Mouse (Mus musculus) A20 (cell line): Measurements from ENCODE around the gene Tecpr1.

Experiments used
- DNase-seq: peaks from one replicate; pipeline ENCODE4 v3.0.0-alpha.2; 2011; ENCODE audit warnings: low read depth, low spot score

Gene Tecpr1

DNA sequence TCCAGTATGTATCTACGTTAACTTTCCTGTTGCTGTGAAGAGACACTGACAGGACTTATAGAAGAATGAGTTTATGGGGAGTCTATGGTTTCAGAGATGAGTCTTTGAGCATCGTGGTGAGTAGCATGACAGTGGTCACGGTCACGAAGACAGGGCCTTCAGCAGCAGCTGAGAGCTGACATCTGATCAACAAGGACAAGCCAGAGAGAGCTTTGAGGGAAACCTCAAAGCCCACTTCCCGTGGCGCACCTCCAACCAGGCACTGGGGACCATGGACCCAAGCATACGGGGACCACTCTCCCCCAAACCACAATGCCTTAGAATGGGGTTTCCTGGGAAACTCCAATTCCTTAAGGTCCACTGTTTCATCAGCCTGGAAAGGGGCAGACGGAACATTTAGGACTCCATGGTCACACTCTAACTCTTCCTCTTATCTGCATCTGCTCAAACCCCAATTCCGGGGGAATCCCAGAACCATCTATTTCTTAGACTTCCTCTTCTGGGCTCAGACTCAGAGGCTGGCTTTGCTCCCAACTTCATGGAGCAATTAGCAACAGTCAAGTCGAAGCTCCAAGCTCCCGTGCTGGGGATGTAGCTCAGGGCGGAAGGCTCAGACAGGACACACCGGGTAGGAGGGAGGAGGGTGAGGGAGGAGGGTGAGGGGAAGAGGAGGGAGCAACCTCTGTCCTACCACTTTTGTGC, 28.6 kb upstream of the Tecpr1 start:
- no peak for DNase-seq

DNA sequence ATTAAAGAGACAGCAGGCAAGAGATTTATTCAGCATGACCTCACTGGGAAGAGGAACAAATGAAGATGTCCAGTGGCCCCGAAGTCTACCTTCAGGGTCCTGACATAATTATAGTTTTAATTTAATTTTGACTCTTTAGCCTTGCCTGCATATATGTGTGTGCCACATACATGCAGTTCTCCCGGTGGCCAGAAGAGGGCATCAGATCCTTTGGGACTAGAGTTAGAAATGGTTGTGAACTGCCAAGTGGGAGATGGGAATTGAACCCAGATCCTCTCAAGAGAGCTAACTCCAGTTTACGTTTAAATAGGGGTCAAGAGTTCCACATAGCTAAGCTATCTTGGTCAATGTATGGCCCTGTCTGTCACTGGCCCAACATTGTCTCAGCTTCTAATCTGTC, 26.5 kb upstream of the Tecpr1 start:
- DNase-seq, result no peak

DNA sequence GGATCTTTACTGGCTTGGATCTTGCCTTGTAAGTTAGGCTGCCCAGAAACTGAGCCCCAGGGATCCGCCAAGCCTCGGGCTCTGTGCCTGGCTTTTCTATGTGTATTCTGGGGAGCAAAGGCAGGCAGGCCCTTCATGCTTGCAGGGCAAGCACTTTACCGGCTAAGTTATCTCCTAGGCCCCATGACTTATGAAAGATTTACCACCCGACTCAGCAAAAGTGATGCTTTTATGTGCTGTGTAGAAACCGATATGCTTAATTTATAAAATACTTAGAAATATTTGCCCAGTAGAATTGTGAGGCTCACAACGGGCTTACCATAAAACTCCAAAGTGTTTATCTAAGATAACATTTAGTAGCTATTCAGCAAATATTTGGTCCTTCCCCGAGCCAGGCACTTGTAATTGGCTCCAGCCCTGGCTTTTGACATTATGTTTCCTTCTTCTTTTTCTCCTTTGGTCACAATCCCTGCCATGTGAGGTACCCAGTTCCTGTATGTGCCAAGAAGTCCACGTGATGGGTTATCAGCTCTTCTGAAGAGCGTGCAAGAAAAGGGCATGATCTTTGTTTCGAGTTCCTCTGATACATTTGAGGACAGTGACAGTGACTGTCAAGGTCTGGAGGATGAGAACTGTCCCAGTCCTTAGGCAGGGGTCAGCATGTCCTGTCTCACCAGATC, 24.6 kb upstream of the Tecpr1 start:
- DNase-seq, result no peak

DNA sequence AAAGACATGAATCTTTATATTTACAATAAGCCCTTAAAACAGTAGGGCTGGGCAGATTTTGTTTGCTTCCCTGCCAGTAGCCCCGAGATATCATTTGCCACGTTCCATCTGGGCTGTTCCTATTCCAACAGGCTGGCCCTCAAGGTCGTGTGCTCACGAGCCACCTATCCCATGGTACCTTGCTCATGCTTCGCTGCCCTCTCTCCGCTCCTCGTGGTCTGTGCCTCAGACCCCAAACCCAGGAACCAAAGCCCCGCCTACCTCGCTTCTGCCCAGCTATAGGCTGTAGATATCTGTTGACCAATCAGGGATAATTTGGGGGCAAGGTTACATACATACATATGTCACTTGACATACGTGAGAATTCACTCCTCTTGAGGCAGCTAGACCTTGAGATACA, 23.9 kb upstream of the Tecpr1 start:
- no peak for DNase-seq

DNA sequence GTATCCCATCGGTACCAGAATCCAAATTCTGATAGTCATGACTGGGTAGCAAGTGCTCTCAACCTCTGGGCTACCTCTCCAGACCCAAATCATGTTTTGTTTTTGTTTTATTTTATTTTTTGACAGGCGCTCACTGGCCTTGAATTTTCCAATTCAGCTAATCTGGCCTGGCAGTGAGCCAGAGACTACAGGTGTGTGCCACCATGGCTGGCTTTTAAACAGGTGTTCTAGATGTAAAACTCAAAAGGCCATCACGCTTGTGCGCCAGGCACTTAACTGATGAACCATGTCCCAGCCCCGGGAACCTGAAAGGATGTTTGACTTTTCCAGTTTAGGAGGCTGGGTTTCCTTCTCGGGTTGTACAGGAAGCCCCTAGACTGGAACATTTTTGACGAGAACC, 23.3 kb upstream of the Tecpr1 start:
- DNase-seq, result peak; percentile 32

DNA sequence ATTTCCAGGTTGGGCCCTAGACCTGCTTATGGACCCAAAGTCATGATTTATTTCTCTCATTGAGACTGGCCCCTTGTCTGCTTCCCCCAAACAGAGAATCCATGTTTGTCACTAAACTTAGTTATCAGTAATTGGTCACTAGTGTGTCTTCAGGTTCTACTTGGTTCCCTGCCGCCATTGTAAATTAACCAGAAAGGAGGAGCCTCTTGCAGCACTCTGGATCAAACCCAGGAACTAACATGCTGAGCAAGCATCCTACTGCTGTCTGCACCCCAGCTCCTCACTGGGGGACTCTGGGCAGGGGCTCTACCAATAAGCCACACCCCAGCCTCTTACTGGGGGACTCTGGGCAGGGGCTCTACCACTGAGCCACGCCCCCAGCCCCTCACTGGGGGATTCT, 22.2 kb upstream of the Tecpr1 start:
- no peak for DNase-seq

DNA sequence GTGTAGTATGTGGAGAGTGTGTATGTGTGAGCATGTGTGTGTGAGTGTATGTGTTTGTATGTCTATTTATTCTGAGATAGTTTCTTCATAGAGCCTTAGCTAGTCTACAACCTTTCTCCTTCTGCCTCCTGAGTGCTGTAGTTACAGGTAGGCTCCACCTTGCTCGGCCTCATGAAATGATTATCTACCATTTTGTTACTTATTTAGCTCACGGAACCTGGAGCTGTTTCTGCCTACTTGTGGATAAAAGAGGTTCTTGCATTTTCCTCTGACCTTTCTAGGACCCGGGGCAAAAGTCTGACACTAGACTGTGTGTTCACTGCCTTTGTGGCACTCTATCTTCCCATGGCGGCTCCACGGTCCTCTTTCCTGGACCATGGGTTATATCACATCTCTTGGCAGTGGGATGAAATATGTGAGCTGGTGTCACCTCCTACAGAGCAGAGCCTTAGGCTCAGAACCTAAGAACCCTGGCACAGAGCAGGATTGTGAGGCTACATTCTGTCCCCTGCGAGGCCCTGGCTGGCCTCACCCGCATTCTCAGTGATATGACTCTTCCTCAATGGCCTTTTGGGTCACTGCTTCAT, 20.6 kb upstream of the Tecpr1 start, which contains the start of gene Bri3:
TSS of gene Bri3 (plus strand) at position 537 of the 587 bp plus-strand sequence.
- no peak for DNase-seq

DNA sequence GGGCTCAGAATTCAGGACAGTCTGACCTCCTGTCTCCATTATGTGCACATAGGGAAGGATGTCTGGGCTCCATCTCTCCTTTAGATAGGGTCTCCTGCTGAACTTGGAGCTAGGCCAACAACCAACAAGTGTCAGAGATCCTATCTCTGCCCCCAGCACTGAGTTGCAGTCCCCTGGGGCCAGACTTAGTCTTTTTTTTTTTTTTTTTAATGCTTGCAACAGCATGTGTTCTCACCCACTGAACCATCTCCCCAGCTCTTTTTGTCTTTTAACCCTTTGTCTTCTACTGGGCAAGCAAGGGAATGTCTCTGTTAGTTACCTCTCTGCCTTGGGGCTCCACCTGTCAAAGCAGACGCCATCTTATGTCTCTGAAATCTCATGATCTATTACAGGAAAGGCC, 15.6 kb upstream of the Tecpr1 start:
- peak; percentile 56 for DNase-seq

DNA sequence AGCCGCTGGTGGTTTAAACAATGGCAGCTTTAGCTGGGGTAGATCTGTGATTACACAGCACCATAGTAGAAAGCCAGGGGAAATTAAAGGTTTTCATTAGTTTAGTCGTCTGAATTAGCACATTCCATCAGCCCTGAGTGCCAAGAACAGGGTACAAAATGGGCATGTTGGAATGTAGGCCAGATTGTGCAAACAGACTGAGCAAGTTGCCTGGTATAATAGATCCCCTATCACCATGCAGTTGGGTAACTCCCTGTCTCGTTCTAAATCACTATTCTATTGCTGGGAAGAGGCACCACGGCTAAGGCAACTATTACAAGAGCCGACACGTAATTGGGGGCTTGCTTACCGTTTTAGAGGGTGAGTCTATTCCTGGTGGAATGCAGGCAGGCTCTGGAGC, 11.3 kb upstream of the Tecpr1 start:
- no peak for DNase-seq

DNA sequence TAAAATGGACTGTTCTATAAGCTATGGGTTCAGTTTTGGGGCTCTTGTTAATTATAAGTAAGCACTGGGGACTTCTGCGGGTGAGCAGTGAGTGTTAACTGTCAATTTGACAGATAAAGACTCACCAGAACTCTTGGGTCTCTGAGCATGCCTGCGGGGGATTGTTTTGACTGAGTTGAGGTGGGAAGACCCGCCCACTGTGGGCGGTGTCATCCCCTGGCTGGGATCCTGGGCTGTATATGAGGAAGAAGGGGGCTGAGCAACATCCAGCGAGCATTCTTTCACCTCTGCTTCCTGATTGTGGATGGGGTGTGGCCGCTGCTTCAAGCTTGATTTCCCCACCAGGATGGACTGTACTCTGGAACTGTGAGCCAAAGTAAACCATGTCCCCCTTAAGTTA, 10.8 kb upstream of the Tecpr1 start:
- peak; percentile 37 for DNase-seq

DNA sequence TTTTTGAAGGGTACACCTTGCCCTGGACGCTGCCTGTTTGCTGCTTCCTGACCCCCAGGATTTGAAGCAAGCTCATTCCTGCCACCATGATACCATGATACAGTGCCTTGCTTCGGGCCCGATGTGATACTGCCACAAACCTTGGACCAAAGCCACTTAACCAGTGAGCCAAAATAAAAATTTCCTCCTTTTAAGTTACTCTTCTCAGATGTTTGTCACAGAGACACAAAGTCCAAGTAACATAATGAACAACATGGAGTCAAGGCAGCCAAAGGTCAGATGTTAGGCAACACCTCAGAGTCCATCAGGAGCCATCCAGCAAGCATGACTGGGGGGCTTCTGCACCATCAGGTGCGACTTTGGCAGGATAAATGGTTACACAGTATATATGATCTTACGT, 9.1 kb upstream of the Tecpr1 start:
- DNase-seq, result no peak

DNA sequence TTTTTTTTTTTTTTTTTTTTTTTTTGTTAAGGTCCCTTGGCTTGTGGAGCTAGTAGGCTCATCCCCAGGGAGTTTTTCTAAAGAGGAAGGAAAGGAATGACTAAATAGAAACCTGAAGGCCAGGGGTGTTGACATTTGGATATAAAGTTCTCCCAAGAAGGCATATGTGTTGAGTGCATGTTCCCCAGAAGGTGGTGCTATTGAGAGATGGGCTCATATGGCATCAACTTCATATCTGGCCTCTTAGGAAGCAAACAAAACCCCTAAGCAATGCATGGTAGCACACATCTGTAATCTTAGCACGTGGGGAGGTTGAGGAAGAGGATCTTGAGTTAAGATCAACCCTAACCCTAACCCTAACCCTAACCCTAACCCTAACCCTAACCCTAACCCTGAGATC, 8.0 kb upstream of the Tecpr1 start:
- peak; percentile 66 for DNase-seq

DNA sequence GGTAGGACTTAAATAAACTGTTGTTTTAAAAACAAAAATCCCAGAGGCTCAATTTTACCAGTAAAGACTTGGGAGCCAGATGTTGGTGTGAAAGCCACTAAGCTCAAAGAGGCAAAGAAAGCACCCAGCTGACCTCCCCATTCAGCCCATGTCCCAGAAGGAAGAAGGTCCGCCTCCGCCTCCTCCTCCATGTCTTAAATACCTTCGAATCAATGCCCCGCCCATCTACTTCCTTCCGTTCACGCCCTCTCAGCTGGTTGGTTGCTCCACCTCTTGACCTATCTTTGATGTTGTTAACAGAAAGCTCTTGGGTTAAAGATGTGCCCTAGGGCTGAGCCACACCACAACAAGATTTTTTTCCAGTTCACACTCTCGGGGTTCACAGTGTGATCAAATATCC, 6.8 kb upstream of the Tecpr1 start:
- no peak for DNase-seq

DNA sequence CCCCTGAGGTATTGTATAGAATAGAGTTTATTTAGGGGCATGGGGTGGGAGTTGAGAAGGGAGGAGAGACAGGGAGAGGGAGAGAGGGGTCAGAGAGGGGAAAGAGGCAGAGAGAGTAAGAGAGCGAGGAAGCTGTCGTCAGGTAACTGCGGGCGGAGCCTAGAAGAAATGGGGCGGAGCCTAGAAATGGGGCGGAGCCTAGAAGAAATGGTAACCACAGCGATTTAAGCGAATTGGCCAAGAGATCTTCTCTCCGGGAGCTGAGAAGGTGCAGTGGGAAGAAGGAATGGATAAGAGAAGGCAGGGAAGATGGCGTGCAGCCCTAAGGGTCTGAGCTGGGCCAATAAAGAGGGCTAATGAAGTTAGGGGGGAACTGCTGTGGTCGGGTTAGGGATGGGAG, 2.8 kb upstream of the Tecpr1 start:
- DNase-seq, result no peak

DNA sequence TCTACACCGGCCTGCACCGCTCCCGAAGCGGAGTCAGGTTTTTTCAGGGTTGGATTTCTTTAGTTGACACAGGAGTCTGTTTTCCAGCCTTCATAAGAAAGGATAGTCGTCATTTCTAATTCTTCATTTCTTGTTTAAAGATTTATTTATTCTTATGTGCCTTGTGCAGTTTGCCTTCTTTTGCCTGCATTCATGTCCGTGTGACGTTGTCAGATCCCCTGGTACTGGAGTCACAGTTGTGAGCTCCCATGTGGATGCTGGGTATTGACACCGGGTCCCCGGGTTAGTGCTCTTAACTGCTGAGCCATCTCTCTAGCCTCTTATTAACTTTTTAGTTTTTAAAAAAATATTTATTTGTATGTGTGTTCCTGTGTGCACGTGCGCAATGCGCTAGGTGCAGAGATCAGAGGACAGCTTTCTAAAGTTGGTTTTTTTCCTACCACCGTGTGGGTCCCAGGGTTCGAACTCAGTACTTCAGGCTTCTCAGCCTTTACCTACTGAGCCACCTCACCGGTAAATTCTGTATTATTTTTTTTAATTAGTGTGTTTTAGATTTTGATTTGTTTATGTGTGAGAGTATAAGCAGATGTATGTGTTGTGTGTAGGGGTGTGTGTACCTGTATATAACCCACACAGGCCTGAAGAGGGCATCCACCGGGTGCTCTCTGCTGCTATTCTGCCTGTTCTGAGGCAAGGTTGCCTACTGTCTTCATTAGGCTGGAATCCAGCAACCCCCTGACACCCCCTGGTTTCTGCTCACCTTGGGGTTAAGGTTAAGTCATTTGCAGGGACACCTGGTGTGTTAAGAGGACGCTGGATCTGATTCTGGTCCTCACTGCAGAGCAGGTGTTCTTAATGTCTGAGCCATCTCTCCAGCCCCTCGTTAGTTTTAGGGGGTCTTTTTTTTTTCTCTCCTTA, 743 bp upstream of the Tecpr1 start:
- peak; percentile 47 for DNase-seq

DNA sequence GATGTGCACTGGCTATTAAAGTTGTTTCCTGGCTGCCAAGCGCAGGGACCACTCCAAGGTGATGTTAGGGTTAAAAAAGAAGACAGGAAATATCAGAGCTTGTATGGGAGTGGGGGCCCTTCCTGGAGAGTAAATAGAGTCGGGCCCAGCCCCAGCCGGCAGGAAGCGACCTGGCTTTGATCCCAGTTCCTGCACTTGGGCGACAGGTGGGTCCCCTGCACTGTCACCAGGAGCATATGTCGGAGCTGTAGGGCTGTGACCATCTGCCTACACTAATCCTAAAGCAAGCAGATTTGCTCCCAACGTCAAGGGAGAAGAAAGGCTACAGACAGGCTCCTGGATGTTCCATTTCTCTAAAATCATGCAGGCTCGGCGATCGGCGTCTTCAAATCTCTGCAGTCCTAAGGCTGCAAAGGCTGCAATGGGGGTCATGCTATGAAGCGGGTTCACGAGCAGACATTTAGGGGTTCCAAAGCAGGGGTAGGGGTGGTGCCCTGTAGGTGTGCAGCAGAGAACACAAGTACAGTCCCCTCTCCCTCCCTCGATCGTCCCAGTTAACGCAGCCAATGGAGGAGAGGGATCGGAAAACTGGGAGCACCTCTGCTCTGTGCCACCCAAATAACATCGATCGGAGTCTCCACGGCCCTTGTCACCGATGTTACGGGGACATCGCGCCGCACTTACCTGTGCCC, 458 bp downstream of the Tecpr1 start:
- peak; percentile 9 for DNase-seq

DNA sequence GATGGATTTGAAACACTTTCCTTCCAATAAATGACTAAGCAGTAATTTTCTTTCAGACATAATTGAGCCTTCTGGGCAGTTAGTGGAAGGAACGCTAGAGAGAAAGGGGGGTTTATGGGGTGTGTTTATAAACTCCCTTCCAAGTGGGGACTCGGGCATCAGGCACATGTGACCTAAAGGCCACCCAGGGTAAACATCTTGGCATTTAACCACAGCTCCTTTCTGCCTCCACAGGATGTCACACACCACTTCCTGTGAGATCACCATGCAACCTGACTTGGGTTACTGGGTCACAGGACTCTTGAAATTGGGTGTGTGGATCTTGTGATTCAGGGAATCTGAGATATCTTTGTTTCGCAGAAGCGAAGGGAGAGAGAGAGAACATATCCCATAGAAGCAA, 2.1 kb downstream of the Tecpr1 start:
- DNase-seq, result no peak

DNA sequence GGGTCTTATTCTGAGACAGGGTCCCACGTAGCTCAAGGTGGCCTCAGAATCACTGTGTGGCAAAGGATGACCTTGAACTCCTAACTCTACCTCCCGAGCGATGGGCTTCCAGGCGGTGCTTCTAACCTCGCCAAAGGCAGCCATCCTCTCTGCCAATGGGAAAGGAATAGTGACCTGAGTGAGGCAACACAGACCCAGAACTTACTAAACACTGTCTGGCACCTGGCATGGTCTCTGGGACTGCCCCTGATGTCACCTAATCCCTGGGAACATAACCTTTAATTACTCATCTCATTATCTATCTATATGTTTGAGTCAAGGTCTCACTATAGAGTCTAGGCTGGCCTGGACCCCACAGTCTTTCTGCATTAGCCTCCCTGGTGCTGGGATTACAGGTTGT, 3.5 kb downstream of the Tecpr1 start:
- DNase-seq, result no peak

DNA sequence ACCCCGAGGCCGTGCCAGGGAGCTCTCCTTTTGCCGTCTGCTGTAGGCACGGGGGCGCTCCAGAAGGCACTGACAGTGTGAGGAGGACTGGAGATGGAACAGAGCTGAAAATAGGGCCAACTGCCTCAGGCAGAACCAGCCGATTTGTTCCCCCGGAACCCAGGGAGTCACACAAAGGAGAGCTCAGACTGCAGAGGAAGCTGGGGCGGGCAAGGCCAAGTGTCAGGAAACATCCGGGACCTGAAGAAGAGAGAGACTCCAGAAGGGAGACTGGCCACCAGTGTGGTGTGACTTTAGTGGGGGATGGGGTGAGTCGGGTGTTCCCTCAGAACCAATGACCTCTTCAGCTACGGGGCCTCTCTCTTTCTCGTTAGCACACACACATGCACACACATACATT, 4.1 kb downstream of the Tecpr1 start:
- DNase-seq, result no peak

DNA sequence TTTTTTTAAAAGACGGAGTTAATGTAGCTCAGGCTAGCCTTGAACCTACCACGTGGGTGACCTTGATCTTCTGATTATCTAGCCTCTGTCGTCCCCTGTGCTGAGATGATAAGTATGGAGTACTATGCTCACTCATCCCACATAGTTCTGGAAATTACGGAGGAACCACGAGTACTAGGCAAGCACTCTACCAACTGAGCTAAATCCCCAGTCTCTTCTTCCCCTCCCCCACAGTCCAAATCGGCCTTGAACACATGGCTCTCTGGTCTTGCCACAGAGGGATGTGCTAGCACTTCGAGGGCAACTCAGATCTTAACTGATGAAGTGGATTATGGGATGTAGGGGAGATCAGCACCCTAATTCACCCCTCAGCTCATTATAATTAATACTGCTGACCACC, 5.4 kb downstream of the Tecpr1 start:
- no peak for DNase-seq

DNA sequence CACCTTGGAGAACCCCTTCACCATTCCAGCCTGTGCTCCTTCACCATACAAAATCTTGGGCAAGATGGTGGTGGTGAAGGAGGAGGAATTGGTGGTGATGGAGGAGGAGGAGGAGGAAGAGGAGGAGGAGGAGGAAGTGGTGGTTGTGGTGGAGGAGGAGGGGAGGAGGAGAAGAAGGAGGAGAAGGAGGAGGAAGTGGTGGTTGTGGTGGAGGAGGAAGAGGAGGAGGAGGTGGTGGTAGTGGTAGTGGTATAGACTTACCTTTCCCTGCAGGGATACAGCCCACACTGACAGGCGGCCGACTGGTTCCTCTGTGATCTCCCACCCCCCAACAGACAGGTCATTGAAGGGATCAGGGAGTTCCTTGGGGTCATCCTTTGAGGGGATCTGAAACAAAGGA, 7.4 kb downstream of the Tecpr1 start:
- DNase-seq, result no peak

DNA sequence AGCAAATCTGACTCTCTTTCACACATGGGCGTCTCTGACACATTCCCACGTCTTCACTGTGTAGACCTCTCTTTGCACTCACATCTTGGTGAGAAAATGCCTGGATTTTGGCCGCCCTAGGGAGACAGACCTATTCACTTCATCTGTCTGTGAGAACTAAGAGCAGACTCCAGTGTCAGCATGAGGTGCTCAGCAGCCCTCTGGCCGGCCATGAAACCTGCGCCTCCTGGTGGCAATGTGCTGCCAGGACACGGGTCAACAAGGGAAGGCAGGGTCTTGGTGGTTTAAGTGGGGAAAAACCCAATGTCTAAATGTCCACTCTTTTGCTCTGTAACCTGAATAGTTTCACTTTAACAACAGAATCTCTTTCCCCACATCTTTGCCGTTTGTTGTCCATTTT, 9.0 kb downstream of the Tecpr1 start:
- peak; percentile 64 for DNase-seq
